Mouse (Mus musculus) kidney, adult 2 months (tissue): Measurements from ENCODE around the gene Gstt4. TPM values are rescaled to one million over a fixed set of nuclear protein-coding genes. Genes with fewer than 3 reads are reported as not detected.

Experiments used
- DNase-seq: peaks from one replicate; pipeline ENCODE4 v3.0.0; 2021
- H3K27ac ChIP-seq: fragments of 200-500 bp; 2 replicates; pipeline ENCODE4 v1.5.1; 2012; ENCODE audit warnings: low read depth, low read length, control low read depth, inconsistent platforms; ENCODE audit not compliant: insufficient read depth
- H3K27me3 ChIP-seq: fragments of 200-500 bp; replicated peaks from 2 replicates; pipeline ENCODE4 v1.6.1; 2012; ENCODE audit warnings: mild to moderate bottlenecking, moderate library complexity, low read length, inconsistent platforms; ENCODE audit not compliant: control insufficient read depth, insufficient read depth
- H3K36me3 ChIP-seq: fragments of 200-500 bp; 2 replicates; pipeline ENCODE4 v1.6.1; 2012; ENCODE audit warnings: mild to moderate bottlenecking, moderate library complexity, low read length, inconsistent platforms; ENCODE audit not compliant: control insufficient read depth, insufficient read depth
- H3K4me1 ChIP-seq: fragments of 200-500 bp; 2 replicates; pipeline ENCODE4 v1.6.1; 2011; ENCODE audit warnings: low read length; ENCODE audit not compliant: control insufficient read depth, insufficient read depth
- H3K4me3 ChIP-seq: fragments of 200-500 bp; 2 replicates; pipeline ENCODE4 v1.5.1; 2011; ENCODE audit warnings: mild to moderate bottlenecking, low read depth, low read length, control low read depth; ENCODE audit not compliant: insufficient read depth
- CTCF ChIP-seq: fragments of 200-500 bp; conservative IDR thresholded peaks from 2 replicates; pipeline ENCODE4 v1.5.1; 2011; ENCODE audit warnings: low read depth, mild to moderate bottlenecking, control low read depth, low read length, moderate library complexity, mixed read lengths; ENCODE audit not compliant: insufficient read depth, insufficient read length
- POLR2A ChIP-seq: fragments of 200-500 bp; IDR thresholded peaks from one replicate; pipeline ENCODE4 v1.6.1; 2011; ENCODE audit warnings: low read depth, low read length, control low read depth
- WGBS: fragments of 180-500 bp; shearing (Covaris S2); methylation state at CpG from one replicate; pipeline ENCODE4 v1.1.7; 2018; 5-methylcytosine and 5-hydroxymethylcytosine counted together
- polyA plus RNA-seq: library from polyadenylated mRNA; depleted of rRNA; stranded (reverse); fragments of >200 nt; gene quantifications from 2 replicates; pipeline ENCODE4 v1.2.3, GENCODE M21; 2012

The Gstt4 gene
- polyA plus RNA-seq, 1 experiment: 0.11 TPM

DNA sequence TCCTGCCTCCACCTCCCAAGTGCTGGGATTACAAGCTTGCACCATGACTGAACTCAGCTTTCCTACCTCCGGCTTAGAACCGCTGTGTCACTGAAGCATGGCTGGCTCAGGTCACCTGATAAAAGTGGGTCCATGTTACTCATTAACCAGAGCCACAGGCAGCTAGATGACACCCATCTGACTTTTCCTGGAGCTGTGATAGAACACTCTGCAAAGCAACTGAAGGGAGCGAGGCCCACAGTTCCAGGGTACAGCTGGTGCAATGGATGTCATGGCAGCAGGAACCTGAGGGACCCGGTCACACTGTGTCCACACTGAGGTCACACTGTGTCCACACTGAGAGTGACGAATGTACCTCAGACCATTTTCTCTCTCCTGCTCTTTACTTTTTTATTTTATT is 32.5 kb downstream of the Gstt4 start:
- no peaks in the 10 kb centered on the region for H3K36me3 ChIP-seq
- 42% methylated on average over 5 of the region's 5 CpGs for WGBS
- no peak for TF ChIP-seq POLR2A
- no peak for TF ChIP-seq CTCF
- H3K27ac ChIP-seq: peak overlapping the region; percentile 18; the same call in 1 of the 2 replicates
- no peak overlapping the region for H3K4me3 ChIP-seq
- DNase-seq: peak; percentile 93
- H3K27me3 ChIP-seq: no peaks in the 10 kb centered on the region
- peaks cover 16% of the 10 kb centered on the region for H3K4me1 ChIP-seq

DNA sequence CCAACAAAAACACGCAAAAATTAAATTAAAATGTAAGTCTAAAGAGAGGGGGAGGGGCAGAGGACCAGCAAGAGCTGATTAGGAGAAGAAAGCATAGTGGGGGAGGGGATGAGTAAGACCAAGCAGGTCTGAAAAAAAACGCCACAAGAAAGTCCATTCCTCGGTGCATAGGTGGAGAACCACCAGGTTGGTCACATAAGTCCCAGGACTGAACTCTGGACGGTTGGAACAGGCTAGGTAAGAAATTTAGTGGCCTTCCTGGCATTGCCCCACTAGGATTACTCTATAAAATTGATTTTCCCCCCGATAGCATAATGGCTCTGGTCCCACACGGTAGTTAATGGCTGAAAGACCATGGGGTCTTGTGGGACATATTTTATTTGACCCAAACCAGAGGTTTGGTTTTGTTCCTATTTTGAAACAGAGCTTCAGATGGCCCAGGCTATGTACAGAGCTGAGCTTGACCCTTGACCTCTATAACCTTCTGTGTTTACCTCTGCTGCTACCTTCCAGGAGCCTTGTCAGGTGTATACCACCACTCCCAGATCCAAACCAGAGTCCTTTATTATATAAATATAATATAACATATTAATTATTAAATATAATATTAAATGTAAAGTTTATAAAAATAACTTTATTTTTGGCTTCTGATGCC is 33.1 kb downstream of the Gstt4 start:
- no peaks in the 10 kb centered on the region for H3K27me3 ChIP-seq
- H3K36me3 ChIP-seq: no peaks in the 10 kb centered on the region
- WGBS: 83% methylated on average over 6 of the region's 6 CpGs

DNA sequence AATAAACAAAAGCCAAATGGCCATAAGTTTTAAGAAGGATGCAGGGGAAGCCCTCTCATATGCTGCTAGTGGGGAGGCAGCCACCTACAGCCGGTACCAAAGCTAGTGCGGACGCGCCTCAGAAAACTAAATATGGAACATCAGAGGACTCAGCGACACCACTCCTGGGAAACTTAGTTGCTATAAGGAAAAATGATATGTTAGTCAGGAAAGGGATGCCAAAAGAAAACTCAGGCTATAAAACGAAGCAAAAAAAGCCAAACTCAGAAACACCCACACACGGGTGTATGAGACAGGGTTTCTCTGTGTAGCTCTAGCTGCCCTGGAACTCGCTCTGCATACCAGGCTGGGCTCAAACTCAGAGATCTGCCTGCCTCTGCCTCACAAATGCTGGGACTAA is 34.1 kb downstream of the Gstt4 start:
- Histone ChIP-seq H3K4me3 (no peak overlapping the region), H3K4me1 (peaks cover 10% of the 10 kb centered on the region; the same call in 1 of the 2 replicates), H3K27ac (no peak overlapping the region), H3K36me3 (no peaks in the 10 kb centered on the region), H3K27me3 (no peaks in the 10 kb centered on the region)
- TF ChIP-seq POLR2A (no peak), CTCF (no peak)
- WGBS: 86% methylated on average over 8 of the region's 8 CpGs
- no peak for DNase-seq

More for the DNA sequence above, 33.1 kb downstream of the Gstt4 start:
- no peak overlapping the region for H3K4me3 ChIP-seq
- peaks cover 10% of the 10 kb centered on the region; the same call in 1 of the 2 replicates for H3K4me1 ChIP-seq
- no peak for TF ChIP-seq CTCF
- TF ChIP-seq POLR2A: no peak
- H3K27ac ChIP-seq: no peak overlapping the region
- DNase-seq: no peak

DNA sequence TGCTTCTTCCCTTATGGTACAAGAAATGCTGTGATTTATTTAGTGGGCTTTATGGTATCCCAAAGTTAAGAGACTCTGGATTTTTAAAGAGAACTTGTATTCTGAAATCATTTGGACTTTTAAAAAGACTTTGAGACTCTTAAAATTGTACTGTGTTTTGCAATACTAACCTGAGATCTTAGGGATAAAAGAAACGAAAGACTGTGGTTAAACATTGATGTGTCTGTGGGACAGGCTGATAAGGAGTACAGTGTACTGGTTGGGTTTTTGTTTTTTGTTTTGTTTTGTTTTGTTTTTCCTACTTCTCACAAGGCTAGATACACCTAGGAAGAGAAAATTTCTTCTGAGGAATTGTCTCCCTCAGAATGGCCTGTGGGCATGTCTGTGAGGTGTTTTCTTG is 36.9 kb downstream of the Gstt4 start:
- no peaks in the 10 kb centered on the region for H3K36me3 ChIP-seq
- no peak for TF ChIP-seq POLR2A
- TF ChIP-seq CTCF: no peak
- 42% methylated on average over 1 of the region's 1 CpGs for WGBS
- H3K27me3 ChIP-seq: no peaks in the 10 kb centered on the region
- peak; percentile 23 for DNase-seq
- H3K4me1 ChIP-seq: peaks cover 6% of the 10 kb centered on the region; the same call in 1 of the 2 replicates
- H3K27ac ChIP-seq: no peak overlapping the region
- H3K4me3 ChIP-seq: no peak overlapping the region

DNA sequence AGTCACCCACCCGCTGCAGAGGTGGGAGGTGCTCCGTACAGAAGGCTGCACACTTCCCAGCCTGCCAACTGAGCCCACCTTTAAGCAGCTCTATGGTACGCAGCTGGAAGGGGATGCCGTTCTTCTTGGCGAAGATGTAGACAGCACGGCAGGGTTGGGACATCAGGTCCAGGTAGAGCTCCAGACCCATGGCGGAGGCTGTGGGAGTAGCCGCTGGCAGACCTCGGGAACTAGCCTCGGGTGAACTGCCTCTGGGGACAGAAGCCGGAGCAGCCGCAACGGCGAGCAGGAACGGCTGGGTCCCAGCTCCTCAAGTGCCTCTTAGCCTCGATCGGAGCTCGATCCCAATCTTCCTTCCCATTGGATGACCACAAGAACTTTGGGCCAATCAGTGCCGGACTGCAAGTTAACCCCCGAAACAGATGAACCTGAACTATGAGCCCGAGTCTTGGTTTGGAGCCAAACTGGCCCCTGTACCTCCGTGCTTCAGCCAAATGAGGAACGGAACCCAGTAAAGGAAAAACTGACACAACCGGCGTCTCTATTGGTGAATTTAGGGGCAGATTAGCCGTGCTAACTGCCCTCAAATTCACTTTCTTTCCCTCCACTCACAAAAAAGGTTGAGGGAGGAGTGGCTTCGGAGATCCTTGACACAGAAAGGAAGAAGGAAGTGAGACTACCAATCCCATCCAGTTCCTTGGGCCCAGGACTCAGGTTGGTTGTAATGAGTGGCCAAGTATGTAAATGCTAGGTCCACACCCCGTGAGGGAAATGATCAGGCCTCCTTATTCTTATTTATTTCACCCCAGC is 41.4 kb downstream of the Gstt4 start, which contains the start of the genes Gm20441 and Gstt3:
Gene Gm20441 (minus strand): TSS at position 186 of the 810 bp plus-strand sequence.
Gene Gstt3 (minus strand): TSS at position 646 of the 810 bp plus-strand sequence.
- Histone ChIP-seq H3K27me3 (no peaks in the 10 kb centered on the region), H3K36me3 (no peaks in the 10 kb centered on the region), H3K4me1 (no peaks in the 10 kb centered on the region; the same call in 1 of the 2 replicates), H3K27ac (peak within 1 kb of the TSS; percentile 92), H3K4me3 (peak within 1 kb of the TSS; percentile 71)
- peak; percentile 95 for DNase-seq
- WGBS: under 1% methylated on average over 28 of the region's 28 CpGs
- TF ChIP-seq CTCF (no peak), POLR2A (peak; percentile 87)

DNA sequence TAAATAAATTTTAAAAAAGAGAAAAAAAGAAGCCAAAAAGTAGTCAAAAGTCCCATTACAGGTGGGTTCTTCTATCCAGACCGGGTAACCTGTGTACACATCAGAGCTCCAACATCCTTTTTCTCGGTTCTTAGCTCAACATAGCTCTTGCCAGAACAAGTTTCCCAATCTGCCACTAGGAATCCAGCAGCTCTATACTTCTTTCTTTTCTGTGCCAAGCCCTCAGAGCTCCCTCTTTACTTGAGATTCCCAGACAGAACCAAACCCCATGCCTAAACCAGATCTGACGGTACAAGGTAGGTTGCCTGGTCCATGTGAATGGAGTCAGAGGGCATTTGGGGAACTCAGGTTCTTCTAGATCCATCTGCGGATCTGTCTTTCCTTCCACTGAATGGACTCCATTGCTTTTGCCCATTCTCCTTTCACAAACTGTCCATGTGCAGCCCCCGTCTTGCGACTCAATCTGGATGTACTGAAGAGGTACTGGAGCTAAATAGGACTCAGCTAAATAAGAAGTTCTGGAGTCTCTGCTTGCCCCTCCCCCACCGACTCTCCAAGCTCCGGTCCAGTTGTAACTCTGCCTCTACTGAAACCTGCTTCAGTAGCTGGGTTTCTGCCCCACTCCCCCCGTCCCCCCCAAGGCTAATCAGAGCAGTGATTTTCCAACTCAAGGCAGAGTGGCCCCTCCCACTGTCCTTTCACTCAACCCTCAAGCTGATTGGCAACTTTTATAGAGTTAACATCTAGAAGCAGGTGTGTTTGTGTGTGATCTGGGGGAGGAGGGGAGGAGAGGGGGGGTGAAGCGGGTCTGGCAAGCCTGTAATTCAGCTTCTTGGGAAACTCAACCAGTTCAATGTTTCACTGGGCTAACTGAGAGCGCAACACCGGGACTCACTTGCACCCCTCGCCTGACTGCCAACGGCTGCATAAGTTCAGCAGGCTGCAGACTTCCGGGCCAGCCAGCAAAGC is 42.9 kb downstream of the Gstt4 start:
- TF ChIP-seq POLR2A (no peak), CTCF (no peak)
- H3K27me3 ChIP-seq: no peaks in the 10 kb centered on the region
- H3K4me1 ChIP-seq: no peaks in the 10 kb centered on the region; the same call in 1 of the 2 replicates
- no peaks in the 10 kb centered on the region for H3K36me3 ChIP-seq
- DNase-seq: peak; percentile 81
- H3K27ac ChIP-seq: peak overlapping the region; percentile 92
- H3K4me3 ChIP-seq: peak overlapping the region; percentile 71
- 32% methylated on average over 15 of the region's 15 CpGs for WGBS
